Mouse (Mus musculus) forebrain, embryonic 10.5 days (tissue): ENCODE measurements around the gene Olfr1102. TPM values are rescaled to one million over a fixed set of nuclear protein-coding genes. Genes with fewer than 3 reads are reported as not detected.

ENCODE experiments used
- DNase-seq: peaks from one replicate; pipeline ENCODE4 v3.0.0-alpha.2; 2017; ENCODE audit warnings: low spot score; ENCODE audit errors: extremely low spot score
- H3K27ac ChIP-seq: fragments of 300-500 bp; sonication (generic); 2 replicates; pipeline ENCODE4 v1.5.1; 2016; ENCODE audit warnings: mild to moderate bottlenecking
- H3K27me3 ChIP-seq: fragments of 300-500 bp; sonication (generic); 2 replicates; pipeline ENCODE4 v1.6.1; 2016; ENCODE audit warnings: mild to moderate bottlenecking; ENCODE audit not compliant: poor library complexity, severe bottlenecking
- H3K36me3 ChIP-seq: fragments of 300-500 bp; sonication (generic); replicated peaks from 2 replicates; pipeline ENCODE4 v1.6.1; 2016; ENCODE audit warnings: mild to moderate bottlenecking, moderate library complexity
- H3K4me1 ChIP-seq: fragments of 300-500 bp; sonication (generic); 2 replicates; pipeline ENCODE4 v1.6.1; 2016
- H3K4me3 ChIP-seq: fragments of 300-500 bp; sonication (generic); 2 replicates; pipeline ENCODE4 v1.5.1; 2016; ENCODE audit warnings: mild to moderate bottlenecking, moderate library complexity
- H3K9me3 ChIP-seq: fragments of 300-500 bp; sonication (generic); 2 replicates; pipeline ENCODE4 v1.6.1; 2016; ENCODE audit warnings: mild to moderate bottlenecking, moderate library complexity
- whole genome bisulfite sequencing: fragments of 180-500 bp; shearing (Covaris S2); methylation state at CpG from one replicate; pipeline ENCODE4 v1.1.7; 2016; 5-methylcytosine and 5-hydroxymethylcytosine counted together
- polyA plus RNA-seq: library from polyadenylated mRNA; unstranded; fragments of >200 nt; fragmentation: Nextera tagmentation; extraction: Ambion mirVana; gene quantifications from 2 replicates; pipeline ENCODE4 v1.2.1, GENCODE M21; 2016

Gene Olfr1102
- polyA plus RNA-seq, result not detected in 2 replicates

DNA sequence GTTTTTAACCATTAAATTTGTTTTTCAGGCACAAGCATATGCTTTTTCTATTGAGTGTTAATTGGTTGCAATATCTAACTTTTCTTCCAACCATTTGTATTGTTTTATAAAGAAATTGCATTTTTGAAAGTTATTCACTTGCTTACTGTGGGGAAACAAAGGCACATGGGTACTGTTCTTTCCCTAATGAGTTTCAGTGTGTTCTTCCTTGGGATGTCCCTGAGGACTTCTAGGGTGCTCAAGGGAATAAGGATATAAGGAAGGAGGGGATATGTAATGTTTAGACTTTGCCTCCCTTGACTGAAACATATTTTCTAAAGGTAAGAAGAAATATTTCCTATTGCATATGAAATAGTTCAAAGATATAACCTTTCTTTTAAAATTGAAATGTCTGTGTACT, at the start of gene Olfr1102:
Gene Olfr1102, plus strand, starts transcription at position 301 of the 400 bp plus-strand sequence.
- H3K27me3 ChIP-seq, result no peaks in the 10 kb centered on the region
- no peaks in the 10 kb centered on the region for H3K36me3 ChIP-seq
- DNase-seq, result no peak
- no peaks in the 10 kb centered on the region for H3K4me1 ChIP-seq
- no peak within 1 kb of the TSS for H3K27ac ChIP-seq
- no peaks in the 10 kb centered on the region for H3K9me3 ChIP-seq
- no peak within 1 kb of the TSS for H3K4me3 ChIP-seq

DNA sequence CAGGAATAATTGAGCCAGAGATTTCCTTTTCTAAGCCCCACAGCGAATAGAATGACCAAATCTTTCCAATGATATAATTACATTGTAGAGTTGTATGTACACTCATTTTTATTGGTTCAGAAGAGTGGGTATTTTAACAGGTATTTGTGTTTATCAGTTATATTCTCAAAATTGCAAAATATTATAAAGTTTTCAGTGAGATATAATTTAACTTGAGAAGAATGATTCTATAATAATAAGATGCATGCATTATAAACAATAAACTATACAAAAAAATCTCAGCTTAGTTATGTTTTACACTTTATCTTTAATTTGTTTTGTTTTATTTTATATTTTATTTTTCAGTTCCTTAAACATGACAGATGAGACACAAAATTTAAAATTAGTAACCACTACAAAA, 37.6 kb upstream of the Olfr1102 start, which contains the start of gene Olfr1099:
Gene Olfr1099, minus strand, starts transcription at position 101 of the 400 bp plus-strand sequence.
- H3K4me1 ChIP-seq, result no peaks in the 10 kb centered on the region
- H3K27me3 ChIP-seq, result no peaks in the 10 kb centered on the region
- no peaks in the 10 kb centered on the region for H3K9me3 ChIP-seq
- H3K36me3 ChIP-seq, result no peaks in the 10 kb centered on the region
- no peak for DNase-seq
- H3K4me3 ChIP-seq, result no peak within 1 kb of the TSS
- no peak within 1 kb of the TSS for H3K27ac ChIP-seq
- WGBS, result 91% methylated on average over 1 of the region's 1 CpGs

DNA sequence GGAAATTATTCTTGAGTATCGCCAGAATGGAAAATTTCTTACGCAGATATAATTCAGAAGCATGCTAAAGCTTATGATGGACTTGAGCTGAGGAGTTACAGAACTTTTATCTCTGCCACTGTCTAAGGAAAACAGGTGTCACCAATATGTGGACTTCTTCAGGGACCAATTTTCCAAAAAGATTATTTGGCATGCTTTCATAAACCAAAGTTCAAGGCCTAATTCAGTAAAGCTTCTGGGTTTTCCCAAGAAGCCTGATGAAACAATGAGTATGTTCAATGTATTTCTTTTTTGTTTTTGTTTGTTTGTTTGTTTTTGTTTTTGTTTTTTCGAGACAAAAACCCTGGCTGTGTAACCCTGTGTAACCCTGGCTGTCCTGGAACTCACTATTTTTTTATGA, 18.3 kb upstream of the Olfr1102 start, which contains the start of gene Olfr1100:
Gene Olfr1100, minus strand, starts transcription at position 101 of the 400 bp plus-strand sequence.
- Histone ChIP-seq H3K4me3 (no peak within 1 kb of the TSS), H3K36me3 (no peaks in the 10 kb centered on the region), H3K4me1 (no peaks in the 10 kb centered on the region), H3K27ac (no peak within 1 kb of the TSS), H3K27me3 (no peaks in the 10 kb centered on the region), H3K9me3 (no peaks in the 10 kb centered on the region)
- DNase-seq, result no peak
- 83% methylated on average over 3 of the region's 3 CpGs for WGBS

DNA sequence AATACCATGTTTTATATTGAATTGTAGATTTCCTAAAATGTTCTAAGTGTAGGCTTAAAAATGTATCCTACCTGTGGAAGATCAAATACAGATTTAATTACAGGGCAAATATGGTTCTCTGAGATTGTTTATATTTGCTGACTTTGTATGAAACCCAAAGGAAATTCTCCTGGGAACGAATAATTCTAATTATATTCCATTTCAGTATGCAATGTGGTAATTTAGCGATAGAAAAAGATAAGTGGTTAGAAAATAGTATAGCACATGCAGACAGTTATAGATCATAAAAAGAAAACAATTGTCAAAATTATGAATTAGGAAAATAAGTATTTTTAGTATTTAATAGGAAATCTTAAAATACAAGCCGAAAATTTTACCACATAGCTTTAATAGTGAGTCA, 7.1 kb upstream of the Olfr1102 start, which contains the start of gene Olfr1101:
Gene Olfr1101, minus strand, starts transcription at position 101 of the 400 bp plus-strand sequence.
- Histone ChIP-seq H3K27ac (no peak within 1 kb of the TSS), H3K4me3 (no peak within 1 kb of the TSS), H3K36me3 (no peaks in the 10 kb centered on the region), H3K4me1 (no peaks in the 10 kb centered on the region), H3K9me3 (no peaks in the 10 kb centered on the region), H3K27me3 (no peaks in the 10 kb centered on the region)
- 82% methylated on average over 3 of the region's 3 CpGs for WGBS
- DNase-seq, result no peak

DNA sequence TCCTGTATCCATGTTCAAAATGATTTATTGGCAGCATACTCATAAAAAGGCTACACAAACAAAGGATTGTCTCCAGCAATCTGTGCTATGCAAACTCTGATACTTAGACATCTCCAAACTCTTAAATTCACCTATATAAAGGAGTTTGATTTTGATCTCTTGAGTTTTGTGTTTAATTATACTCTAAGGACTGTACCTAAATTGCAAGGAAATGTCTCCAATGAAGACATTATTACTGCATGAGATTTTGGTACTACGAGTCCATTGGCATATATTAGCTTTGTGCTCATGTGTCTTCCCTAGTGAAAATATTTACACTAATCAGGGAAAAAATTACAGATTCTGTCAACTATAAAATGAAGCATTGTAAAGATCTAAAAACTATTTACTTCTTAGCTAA, 28.8 kb downstream of the Olfr1102 start, which contains the start of gene Olfr1104:
Gene Olfr1104, minus strand, starts transcription at position 101 of the 400 bp plus-strand sequence.
- Histone ChIP-seq H3K27me3 (no peaks in the 10 kb centered on the region), H3K9me3 (no peaks in the 10 kb centered on the region), H3K36me3 (no peaks in the 10 kb centered on the region), H3K4me1 (no peaks in the 10 kb centered on the region), H3K27ac (no peak within 1 kb of the TSS), H3K4me3 (no peak within 1 kb of the TSS)
- DNase-seq, result no peak
- WGBS, result 89% methylated on average over 1 of the region's 1 CpGs

DNA sequence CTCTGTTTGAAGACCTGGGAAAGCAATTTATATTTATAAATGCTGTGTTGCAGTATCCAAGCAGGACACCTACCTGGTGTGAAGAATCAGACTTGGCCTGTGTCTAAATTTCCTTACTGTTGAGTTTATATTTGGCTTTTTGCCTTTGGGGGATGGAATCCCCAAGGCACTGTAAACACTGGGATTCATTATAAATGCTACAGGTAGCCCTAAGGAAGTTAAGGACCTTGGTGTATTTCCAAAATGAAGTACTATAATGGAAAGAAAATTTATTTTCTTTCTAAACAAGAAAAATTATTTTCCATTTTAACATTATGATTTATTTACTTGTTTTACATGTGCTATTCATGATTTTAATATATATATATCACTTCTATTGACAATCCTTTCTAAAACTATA, 38.2 kb downstream of the Olfr1102 start, which contains the start of gene Olfr1105:
Gene Olfr1105, minus strand, starts transcription at position 101 of the 400 bp plus-strand sequence.
- H3K9me3 ChIP-seq, result no peaks in the 10 kb centered on the region
- no peak within 1 kb of the TSS for H3K4me3 ChIP-seq
- no peak within 1 kb of the TSS for H3K27ac ChIP-seq
- H3K4me1 ChIP-seq, result no peaks in the 10 kb centered on the region
- H3K36me3 ChIP-seq, result no peaks in the 10 kb centered on the region
- H3K27me3 ChIP-seq, result no peaks in the 10 kb centered on the region
- DNase-seq, result no peak

DNA sequence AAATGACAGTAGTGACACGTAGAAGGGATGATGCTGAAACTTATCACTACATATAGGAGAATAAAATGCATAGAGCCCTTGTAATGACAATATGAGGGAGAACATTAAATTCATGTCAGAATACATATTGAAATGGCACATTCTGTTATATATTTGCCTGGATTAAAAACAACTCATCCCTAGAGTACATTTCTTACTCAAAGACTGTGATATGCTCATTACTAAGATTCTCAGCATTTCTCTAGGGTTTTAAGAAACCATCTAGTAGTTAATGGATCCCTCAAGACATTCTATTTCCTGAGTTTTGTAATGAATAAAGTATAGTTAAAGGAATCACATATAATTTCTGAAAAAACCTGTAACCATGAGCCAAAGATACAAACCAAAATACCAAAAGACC, 54.0 kb downstream of the Olfr1102 start, which contains the start of gene Olfr1106:
Gene Olfr1106, minus strand, starts transcription at position 101 of the 400 bp plus-strand sequence.
- no peaks in the 10 kb centered on the region for H3K27me3 ChIP-seq
- no peaks in the 10 kb centered on the region for H3K9me3 ChIP-seq
- H3K27ac ChIP-seq, result no peak within 1 kb of the TSS
- 84% methylated on average over 1 of the region's 1 CpGs for WGBS
- H3K36me3 ChIP-seq, result no peaks in the 10 kb centered on the region
- H3K4me1 ChIP-seq, result no peaks in the 10 kb centered on the region
- no peak within 1 kb of the TSS for H3K4me3 ChIP-seq
- DNase-seq, result no peak

Other genes with a start within 250 kb of the Olfr1102 start
- not detected in 2 replicates for gene Olfr1090, start 239.4 kb upstream of the Olfr1102 start, polyA plus RNA-seq
- gene Olfr1093, start 215.9 kb upstream of the Olfr1102 start, polyA plus RNA-seq, result not detected in 2 replicates
- not detected in 2 replicates for gene Olfr141, start 188.4 kb upstream of the Olfr1102 start, polyA plus RNA-seq
- gene Olfr1094, start 173.7 kb upstream of the Olfr1102 start, polyA plus RNA-seq, result not detected in 2 replicates
- not detected in 2 replicates for gene Olfr1095, start 146.7 kb upstream of the Olfr1102 start, polyA plus RNA-seq
- gene Gm13723, start 123.6 kb upstream of the Olfr1102 start, polyA plus RNA-seq, result not detected in 2 replicates
- not detected in 2 replicates for gene Olfr1097, start 106.2 kb upstream of the Olfr1102 start, polyA plus RNA-seq
- not detected in 2 replicates for gene Olfr1098, start 73.9 kb upstream of the Olfr1102 start, polyA plus RNA-seq
- not detected in 2 replicates for gene Olfr1099, start 37.7 kb upstream of the Olfr1102 start, polyA plus RNA-seq
- not detected in 2 replicates for gene Olfr1100, start 18.4 kb upstream of the Olfr1102 start, polyA plus RNA-seq
- gene Olfr1101, start 7.2 kb upstream of the Olfr1102 start, polyA plus RNA-seq, result not detected in 2 replicates
- gene Olfr1104, start 28.7 kb downstream of the Olfr1102 start, polyA plus RNA-seq, result not detected in 2 replicates
- gene Olfr1105, start 38.1 kb downstream of the Olfr1102 start, polyA plus RNA-seq, result not detected in 2 replicates
- not detected in 2 replicates for gene Olfr1106, start 53.9 kb downstream of the Olfr1102 start, polyA plus RNA-seq
- gene Olfr1107, start 77.4 kb downstream of the Olfr1102 start, polyA plus RNA-seq, result not detected in 2 replicates
- not detected in 2 replicates for gene Olfr1109, start 97.6 kb downstream of the Olfr1102 start, polyA plus RNA-seq
- gene Olfr259, start 116.2 kb downstream of the Olfr1102 start, polyA plus RNA-seq, result not detected in 2 replicates
- gene Olfr1110, start 141.9 kb downstream of the Olfr1102 start, polyA plus RNA-seq, result not detected in 2 replicates
- gene Olfr1111, start 154.2 kb downstream of the Olfr1102 start, polyA plus RNA-seq, result not detected in 2 replicates
- not detected in 2 replicates for gene Olfr1112, start 189.4 kb downstream of the Olfr1102 start, polyA plus RNA-seq
- gene Olfr1113, start 210.6 kb downstream of the Olfr1102 start, polyA plus RNA-seq, result not detected in 2 replicates
- not detected in 2 replicates for gene Olfr1115, start 249.6 kb downstream of the Olfr1102 start, polyA plus RNA-seq